Mouse (Mus musculus): Measurements from ENCODE around the gene Lipc. TPM values are rescaled to one million over a fixed set of nuclear protein-coding genes. Genes with fewer than 3 reads are reported as not detected.

Lipc gene
- under 1 TPM in 1 of 2 experiments, not detected in 1; 0.14 TPM for total RNA-seq (2021)
- polyA plus RNA-seq (2012; rRNA removed) = 0.25 and 0.35 TPM in 2 replicates
- long read RNA-seq = 0 reads

- WGBS = 95% methylated on average over 4 of the region's 4 CpGs
- TF ChIP-seq EP300 (IDR thresholded peaks at IDR 0.05; ENCODE audit: insufficient read depth, low read depth, low read length) (no peak), CTCF (IDR thresholded peaks at IDR 0.05) (no peak), POLR2A (IDR thresholded peaks at IDR 0.05; ENCODE audit: insufficient read depth, low read depth, low read length) (no peak)
- no peak for DNase-seq
Measured at GRCm38 (mm10) chr9:70952126-70952525, at the start of gene Lipc. Lipc (minus strand) TSS chr9:70952226.

DNA sequence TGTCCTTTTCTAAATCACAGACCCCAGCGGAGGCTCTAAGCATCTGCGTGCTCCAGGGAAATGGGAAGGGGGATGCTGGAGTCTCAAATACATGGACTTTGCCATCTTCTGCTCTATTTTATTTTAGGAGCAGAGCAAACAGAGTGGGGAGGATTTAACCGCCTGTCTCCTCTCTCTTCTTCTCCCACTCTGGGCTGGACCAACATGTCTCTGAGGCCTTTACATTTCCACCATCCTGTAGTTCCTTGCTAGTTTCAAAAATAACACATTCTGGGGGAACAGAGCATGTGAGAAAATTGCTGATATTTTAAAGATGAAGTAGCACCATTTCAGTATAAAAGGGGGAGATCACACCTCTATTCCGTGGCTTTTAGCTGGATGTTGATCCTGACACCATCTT, 47.1 kb upstream of the Lipc start:
- no peak for TF ChIP-seq CTCF (IDR thresholded peaks at IDR 0.05)
- TF ChIP-seq POLR2A (IDR thresholded peaks at IDR 0.05; ENCODE audit: insufficient read depth, low read depth, low read length) = no peak
- TF ChIP-seq EP300 (IDR thresholded peaks at IDR 0.05; ENCODE audit: insufficient read depth, low read depth, low read length) = no peak
- Histone ChIP-seq H3K36me3 (ENCODE audit: control insufficient read depth, insufficient read depth, low read length) (no peaks in the 10 kb centered on the region), H3K27ac (no peak overlapping the region), H3K79me2 (replicated peaks; ENCODE audit: control insufficient read depth, insufficient read depth, low read length) (no peaks in the 10 kb centered on the region), H3K9ac (ENCODE audit: low read depth, low read length) (no peak overlapping the region), H3K27me3 (ENCODE audit: control insufficient read depth, insufficient read depth, low read length) (no peaks in the 10 kb centered on the region), H3K4me1 (ENCODE audit: control insufficient read depth, insufficient read depth, low read length) (no peaks in the 10 kb centered on the region), H3K4me3 (no peak overlapping the region)
- WGBS = 95% methylated on average over 4 of the region's 4 CpGs
- intact Hi-C loops (cut with DNase I) = no loop called here
- no peak for DNase-seq

More at GRCm38 (mm10) chr9:70952126-70952525, at the start of gene Lipc:
- Histone ChIP-seq H3K36me3 (ENCODE audit: control insufficient read depth, insufficient read depth, low read length) (no peaks in the 10 kb centered on the region), H3K9ac (ENCODE audit: low read depth, low read length) (no peak within 1 kb of the TSS), H3K27me3 (ENCODE audit: control insufficient read depth, insufficient read depth, low read length) (no peaks in the 10 kb centered on the region), H3K4me3 (no peak within 1 kb of the TSS), H3K79me2 (replicated peaks; ENCODE audit: control insufficient read depth, insufficient read depth, low read length) (no peaks in the 10 kb centered on the region), H3K4me1 (ENCODE audit: control insufficient read depth, insufficient read depth, low read length) (no peaks in the 10 kb centered on the region; the same call in 1 of the 2 replicates), H3K27ac (no peak within 1 kb of the TSS)
- intact Hi-C loops (cut with DNase I) = no loop called here

DNA sequence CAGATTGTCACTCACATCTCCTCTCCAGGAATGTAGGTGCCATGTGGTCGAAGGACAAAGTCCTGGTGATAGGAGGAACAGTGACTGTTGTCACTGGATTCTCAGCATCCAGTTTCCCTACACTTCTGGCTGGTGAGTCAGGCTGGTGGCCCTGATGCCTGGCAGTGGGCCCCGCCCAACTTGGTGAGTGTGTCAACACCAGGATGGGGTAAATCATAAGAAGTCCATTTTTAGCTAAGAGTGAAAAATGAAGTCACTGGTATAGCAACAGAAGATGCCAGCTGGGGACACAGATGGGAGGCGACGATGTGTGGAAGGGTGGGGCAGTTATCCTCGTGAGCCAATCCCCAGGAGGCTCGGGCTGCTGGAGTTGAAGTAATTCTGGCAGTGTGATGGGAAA, 46.7 kb upstream of the Lipc start:
- H3K27me3 ChIP-seq (ENCODE audit: control insufficient read depth, insufficient read depth, low read length) = no peaks in the 10 kb centered on the region
- DNase-seq = no peak
- H3K4me1 ChIP-seq (ENCODE audit: control insufficient read depth, insufficient read depth, low read length) = no peaks in the 10 kb centered on the region
- H3K4me3 ChIP-seq = no peak overlapping the region
- intact Hi-C loops (cut with DNase I) = no loop called here
- H3K9ac ChIP-seq (ENCODE audit: low read depth, low read length) = no peak overlapping the region
- H3K36me3 ChIP-seq (ENCODE audit: control insufficient read depth, insufficient read depth, low read length) = no peaks in the 10 kb centered on the region
- H3K79me2 ChIP-seq (replicated peaks; ENCODE audit: control insufficient read depth, insufficient read depth, low read length) = no peaks in the 10 kb centered on the region
- 69% methylated on average over 6 of the region's 6 CpGs for WGBS
- no peak for TF ChIP-seq EP300 (IDR thresholded peaks at IDR 0.05; ENCODE audit: insufficient read depth, low read depth, low read length)
- no peak for TF ChIP-seq POLR2A (IDR thresholded peaks at IDR 0.05; ENCODE audit: insufficient read depth, low read depth, low read length)
- TF ChIP-seq CTCF (IDR thresholded peaks at IDR 0.05) = no peak
- H3K27ac ChIP-seq = no peak overlapping the region

GRCm38 (mm10) chr9:70993326-70993725, 41.3 kb upstream of the Lipc start:
- intact Hi-C loops (cut with DNase I) = no loop called here
- TF ChIP-seq POLR2A (IDR thresholded peaks at IDR 0.05; ENCODE audit: insufficient read depth, low read depth, low read length) (no peak), CTCF (IDR thresholded peaks at IDR 0.05) (no peak), EP300 (IDR thresholded peaks at IDR 0.05; ENCODE audit: insufficient read depth, low read depth, low read length) (no peak)
- no peaks in the 10 kb centered on the region for H3K79me2 ChIP-seq (replicated peaks; ENCODE audit: control insufficient read depth, insufficient read depth, low read length)
- H3K4me3 ChIP-seq = no peak overlapping the region
- no peak overlapping the region for H3K9ac ChIP-seq (ENCODE audit: low read depth, low read length)
- no peaks in the 10 kb centered on the region for H3K4me1 ChIP-seq (ENCODE audit: control insufficient read depth, insufficient read depth, low read length)
- H3K36me3 ChIP-seq (ENCODE audit: control insufficient read depth, insufficient read depth, low read length) = no peaks in the 10 kb centered on the region
- 71% methylated on average over 6 of the region's 6 CpGs for WGBS
- DNase-seq = no peak
- no peak overlapping the region for H3K27ac ChIP-seq
- no peaks in the 10 kb centered on the region for H3K27me3 ChIP-seq (ENCODE audit: control insufficient read depth, insufficient read depth, low read length)

GRCm38 (mm10) chr9:70991401-70991800, 39.4 kb upstream of the Lipc start:
- intact Hi-C loops (cut with DNase I) = no loop called here
- H3K27ac ChIP-seq = no peak overlapping the region
- TF ChIP-seq POLR2A (IDR thresholded peaks at IDR 0.05; ENCODE audit: insufficient read depth, low read depth, low read length) = no peak
- TF ChIP-seq EP300 (IDR thresholded peaks at IDR 0.05; ENCODE audit: insufficient read depth, low read depth, low read length) = no peak
- no peak for TF ChIP-seq CTCF (IDR thresholded peaks at IDR 0.05)

GRCm38 (mm10) chr9:70987210-70987609, 35.2 kb upstream of the Lipc start:
- no peak for DNase-seq
- Histone ChIP-seq H3K27me3 (ENCODE audit: control insufficient read depth, insufficient read depth, low read length) (no peaks in the 10 kb centered on the region), H3K36me3 (ENCODE audit: control insufficient read depth, insufficient read depth, low read length) (no peaks in the 10 kb centered on the region), H3K27ac (no peak overlapping the region), H3K9ac (ENCODE audit: low read depth, low read length) (no peak overlapping the region), H3K4me1 (ENCODE audit: control insufficient read depth, insufficient read depth, low read length) (no peaks in the 10 kb centered on the region), H3K79me2 (replicated peaks; ENCODE audit: control insufficient read depth, insufficient read depth, low read length) (no peaks in the 10 kb centered on the region), H3K4me3 (no peak overlapping the region)
- TF ChIP-seq POLR2A (IDR thresholded peaks at IDR 0.05; ENCODE audit: insufficient read depth, low read depth, low read length) = no peak
- intact Hi-C loops (cut with DNase I) = no loop called here
- 83% methylated on average over 2 of the region's 2 CpGs for WGBS

More at GRCm38 (mm10) chr9:70991401-70991800, 39.4 kb upstream of the Lipc start:
- 76% methylated on average over 5 of the region's 5 CpGs for WGBS
- no peaks in the 10 kb centered on the region for H3K4me1 ChIP-seq (ENCODE audit: control insufficient read depth, insufficient read depth, low read length)
- no peaks in the 10 kb centered on the region for H3K27me3 ChIP-seq (ENCODE audit: control insufficient read depth, insufficient read depth, low read length)
- DNase-seq = no peak
- H3K79me2 ChIP-seq (replicated peaks; ENCODE audit: control insufficient read depth, insufficient read depth, low read length) = no peaks in the 10 kb centered on the region
- no peaks in the 10 kb centered on the region for H3K36me3 ChIP-seq (ENCODE audit: control insufficient read depth, insufficient read depth, low read length)
- no peak overlapping the region for H3K9ac ChIP-seq (ENCODE audit: low read depth, low read length)
- H3K4me3 ChIP-seq = no peak overlapping the region
